Mouse (Mus musculus): ENCODE results near the gene Arhgef5. TPM values are rescaled to one million over a fixed set of nuclear protein-coding genes. Genes with fewer than 3 reads are reported as not detected.
A peak's percentile ranks its signal among the peaks of the same experiment; 100 is the strongest.
"Not testable (repeated sequence)": the region's sequence is repeated elsewhere in the genome, so short reads cannot be mapped to it uniquely, and the experiment has no call there.

Arhgef5 gene
- polyA plus RNA-seq (2014; fragmentation: Nextera tagmentation; extraction: Ambion mirVana): 9.8 TPM in 2 replicates

GRCm38 (mm10) chr6:43265363-43266041 lies at the start of gene Arhgef5:
Gene Arhgef5, plus strand, starts transcription at chr6:43265582.
- WGBS: 1% methylated on average over 19 of the region's 48 CpGs
- H3K4me1 ChIP-seq (ENCODE audit: control insufficient read depth, insufficient read depth, low read length): peaks cover 8% of the 10 kb centered on the region; the same call in 1 of the 2 replicates
- H3K36me3 ChIP-seq (ENCODE audit: control insufficient read depth, insufficient read depth, low read length): no peaks in the 10 kb centered on the region
- ATAC-seq (ENCODE audit: low read depth) (peak; percentile 88), DNase-seq (ENCODE audit: low spot score) (peak; percentile 68)
- H3K4me3 ChIP-seq (ENCODE audit: low read depth, low read length): peak within 1 kb of the TSS; percentile 65
- H3K9me3 ChIP-seq (ENCODE audit: control insufficient read depth, low read length): no peaks in the 10 kb centered on the region
- peak within 1 kb of the TSS; percentile 90 for H3K4me2 ChIP-seq (ENCODE audit: low read depth, low read length)
- peak within 1 kb of the TSS; percentile 39; the same call in 1 of the 2 replicates for H3K27ac ChIP-seq (replicated peaks; ENCODE audit: low read depth, low read length)
- 0 out of 2 replicates have a peak, but pooled peaks cover 3% of the 10 kb centered on the region for H3K27me3 ChIP-seq (replicated peaks; ENCODE audit: control insufficient read depth, insufficient read depth, low read length)
- peak within 1 kb of the TSS; percentile 78 for H3K9ac ChIP-seq (ENCODE audit: low read depth, low read length)

DNA sequence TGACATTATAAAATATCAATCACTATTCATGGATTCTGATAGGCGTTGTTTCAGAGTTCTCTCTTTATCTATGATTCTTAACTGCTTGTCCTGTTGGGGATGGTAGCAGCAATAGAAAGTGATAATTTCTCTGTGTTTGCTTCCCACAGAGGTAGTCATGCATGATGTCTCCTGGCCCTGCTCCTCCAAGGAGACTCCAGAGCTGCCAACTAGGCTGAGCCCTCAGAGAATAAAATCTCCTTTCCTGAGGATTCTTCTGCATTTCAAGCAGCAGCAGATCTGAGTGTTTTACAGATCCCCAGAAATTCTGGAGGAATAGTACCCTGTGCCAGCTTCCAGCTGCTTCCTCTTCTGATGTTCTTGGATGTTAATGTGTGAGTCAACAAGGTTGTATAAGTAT lies 34.1 kb upstream of the Arhgef5 start, which contains the start of gene Olfr47:
Gene Olfr47, plus strand, starts transcription at position 275 of the 400 bp plus-strand sequence.
- ATAC-seq (ENCODE audit: low read depth); H3K4me1 ChIP-seq (ENCODE audit: control insufficient read depth, insufficient read depth, low read length); H3K27me3 ChIP-seq (replicated peaks; ENCODE audit: control insufficient read depth, insufficient read depth, low read length); H3K4me2 ChIP-seq (ENCODE audit: low read depth, low read length); H3K9ac ChIP-seq (ENCODE audit: low read depth, low read length); H3K27ac ChIP-seq (replicated peaks; ENCODE audit: low read depth, low read length); H3K9me3 ChIP-seq (ENCODE audit: control insufficient read depth, low read length); H3K36me3 ChIP-seq (ENCODE audit: control insufficient read depth, insufficient read depth, low read length); H3K4me3 ChIP-seq (ENCODE audit: low read depth, low read length); DNase-seq (ENCODE audit: low spot score): not testable (repeated sequence)
- WGBS: 80% methylated on average over 1 of the region's 1 CpGs

GRCm38 (mm10) chr6:43242061-43242460 lies 23.3 kb upstream of the Arhgef5 start:
- ATAC-seq (ENCODE audit: low read depth): no peak
- Histone ChIP-seq H3K4me3 (ENCODE audit: low read depth, low read length) (no peak overlapping the region), H3K27ac (replicated peaks; ENCODE audit: low read depth, low read length) (no peak overlapping the region), H3K4me2 (ENCODE audit: low read depth, low read length) (no peak overlapping the region), H3K4me1 (ENCODE audit: control insufficient read depth, insufficient read depth, low read length) (no peaks in the 10 kb centered on the region), H3K9ac (ENCODE audit: low read depth, low read length) (no peak overlapping the region), H3K36me3 (ENCODE audit: control insufficient read depth, insufficient read depth, low read length) (no peaks in the 10 kb centered on the region), H3K9me3 (ENCODE audit: control insufficient read depth, low read length) (no peaks in the 10 kb centered on the region), H3K27me3 (replicated peaks; ENCODE audit: control insufficient read depth, insufficient read depth, low read length) (no peaks in the 10 kb centered on the region)
- peak; percentile 24 for DNase-seq (ENCODE audit: low spot score)
- 15% methylated on average over 4 of the region's 4 CpGs for WGBS

DNA sequence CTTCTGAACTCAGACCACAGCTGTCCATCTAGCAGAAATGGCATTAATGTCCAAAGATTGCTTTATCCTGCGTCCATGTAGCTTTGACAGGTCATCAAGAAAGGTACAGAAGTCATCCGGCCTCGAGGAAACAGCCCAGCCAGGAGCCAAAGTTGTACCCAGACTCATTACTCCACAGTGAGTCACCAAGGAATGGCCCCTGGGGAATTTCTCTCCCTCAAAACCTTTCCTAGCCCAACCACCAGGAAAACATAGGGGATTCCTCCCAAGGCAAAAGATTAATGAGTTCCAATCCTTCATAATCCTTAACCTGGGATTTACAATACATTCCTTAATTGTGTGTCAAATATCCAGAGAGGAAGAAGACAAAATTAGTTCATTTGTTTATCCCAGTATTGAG lies 18.0 kb upstream of the Arhgef5 start:
- no peaks in the 10 kb centered on the region for H3K9me3 ChIP-seq (ENCODE audit: control insufficient read depth, low read length)
- DNase-seq (ENCODE audit: low spot score) (no peak), ATAC-seq (ENCODE audit: low read depth) (no peak)
- 50% methylated on average over 3 of the region's 3 CpGs for WGBS
- H3K9ac ChIP-seq (ENCODE audit: low read depth, low read length): no peak overlapping the region
- no peaks in the 10 kb centered on the region for H3K27me3 ChIP-seq (replicated peaks; ENCODE audit: control insufficient read depth, insufficient read depth, low read length)
- no peaks in the 10 kb centered on the region for H3K36me3 ChIP-seq (ENCODE audit: control insufficient read depth, insufficient read depth, low read length)
- H3K4me3 ChIP-seq (ENCODE audit: low read depth, low read length): no peak overlapping the region
- H3K4me2 ChIP-seq (ENCODE audit: low read depth, low read length): no peak overlapping the region
- no peak overlapping the region for H3K27ac ChIP-seq (replicated peaks; ENCODE audit: low read depth, low read length)
- no peaks in the 10 kb centered on the region for H3K4me1 ChIP-seq (ENCODE audit: control insufficient read depth, insufficient read depth, low read length)

GRCm38 (mm10) chr6:43252994-43253393 lies 12.4 kb upstream of the Arhgef5 start:
- Histone ChIP-seq H3K4me3 (ENCODE audit: low read depth, low read length) (no peak overlapping the region), H3K36me3 (ENCODE audit: control insufficient read depth, insufficient read depth, low read length) (no peaks in the 10 kb centered on the region), H3K9ac (ENCODE audit: low read depth, low read length) (no peak overlapping the region), H3K27ac (replicated peaks; ENCODE audit: low read depth, low read length) (no peak overlapping the region), H3K27me3 (replicated peaks; ENCODE audit: control insufficient read depth, insufficient read depth, low read length) (no peaks in the 10 kb centered on the region), H3K9me3 (ENCODE audit: control insufficient read depth, low read length) (no peaks in the 10 kb centered on the region), H3K4me2 (ENCODE audit: low read depth, low read length) (no peak overlapping the region), H3K4me1 (ENCODE audit: control insufficient read depth, insufficient read depth, low read length) (no peaks in the 10 kb centered on the region)
- DNase-seq (ENCODE audit: low spot score) (no peak), ATAC-seq (ENCODE audit: low read depth) (no peak)
- 86% methylated on average over 1 of the region's 1 CpGs for WGBS

- DNase-seq (ENCODE audit: low spot score): peak; percentile 53
- Histone ChIP-seq H3K4me2 (ENCODE audit: low read depth, low read length) (no peak overlapping the region), H3K27ac (replicated peaks; ENCODE audit: low read depth, low read length) (no peak overlapping the region), H3K9me3 (ENCODE audit: control insufficient read depth, low read length) (no peaks in the 10 kb centered on the region), H3K4me3 (ENCODE audit: low read depth, low read length) (no peak overlapping the region), H3K36me3 (ENCODE audit: control insufficient read depth, insufficient read depth, low read length) (no peaks in the 10 kb centered on the region), H3K27me3 (replicated peaks; ENCODE audit: control insufficient read depth, insufficient read depth, low read length) (no peaks in the 10 kb centered on the region), H3K4me1 (ENCODE audit: control insufficient read depth, insufficient read depth, low read length) (no peaks in the 10 kb centered on the region), H3K9ac (ENCODE audit: low read depth, low read length) (no peak overlapping the region)
- ATAC-seq (ENCODE audit: low read depth): 0 out of 2 replicates have a peak, but pooled peaks have one; percentile 44
- WGBS: 72% methylated on average over 7 of the region's 7 CpGs
Observed at GRCm38 (mm10) chr6:43254193-43254926, 11.0 kb upstream of the Arhgef5 start.

GRCm38 (mm10) chr6:43260756-43261155 lies 4.6 kb upstream of the Arhgef5 start:
- no peaks in the 10 kb centered on the region for H3K4me1 ChIP-seq (ENCODE audit: control insufficient read depth, insufficient read depth, low read length)
- ATAC-seq (ENCODE audit: low read depth) (no peak), DNase-seq (ENCODE audit: low spot score) (no peak)
- H3K36me3 ChIP-seq (ENCODE audit: control insufficient read depth, insufficient read depth, low read length): no peaks in the 10 kb centered on the region
- 66% methylated on average over 2 of the region's 2 CpGs for WGBS
- H3K4me2 ChIP-seq (ENCODE audit: low read depth, low read length): no peak overlapping the region
- no peak overlapping the region for H3K27ac ChIP-seq (replicated peaks; ENCODE audit: low read depth, low read length)
- H3K9ac ChIP-seq (ENCODE audit: low read depth, low read length): no peak overlapping the region
- no peaks in the 10 kb centered on the region for H3K9me3 ChIP-seq (ENCODE audit: control insufficient read depth, low read length)
- 0 out of 2 replicates have a peak, but pooled peaks cover 3% of the 10 kb centered on the region for H3K27me3 ChIP-seq (replicated peaks; ENCODE audit: control insufficient read depth, insufficient read depth, low read length)
- no peak overlapping the region for H3K4me3 ChIP-seq (ENCODE audit: low read depth, low read length)

- no peaks in the 10 kb centered on the region for H3K36me3 ChIP-seq (ENCODE audit: control insufficient read depth, insufficient read depth, low read length)
- H3K9me3 ChIP-seq (ENCODE audit: control insufficient read depth, low read length): no peaks in the 10 kb centered on the region
- peaks cover 8% of the 10 kb centered on the region; the same call in 1 of the 2 replicates for H3K4me1 ChIP-seq (ENCODE audit: control insufficient read depth, insufficient read depth, low read length)
- 0 out of 2 replicates have a peak, but pooled peaks cover 3% of the 10 kb centered on the region for H3K27me3 ChIP-seq (replicated peaks; ENCODE audit: control insufficient read depth, insufficient read depth, low read length)
- peak overlapping the region; percentile 65 for H3K4me3 ChIP-seq (ENCODE audit: low read depth, low read length)
- H3K9ac ChIP-seq (ENCODE audit: low read depth, low read length): peak overlapping the region; percentile 78
- WGBS: 12% methylated on average over 8 of the region's 8 CpGs
- H3K27ac ChIP-seq (replicated peaks; ENCODE audit: low read depth, low read length): no peak overlapping the region; the same call in 1 of the 2 replicates
- peak overlapping the region; percentile 90 for H3K4me2 ChIP-seq (ENCODE audit: low read depth, low read length)
- no peak for ATAC-seq (ENCODE audit: low read depth)
- DNase-seq (ENCODE audit: low spot score): peak; percentile 47
Observed at GRCm38 (mm10) chr6:43266356-43266755, 974 bp downstream of the Arhgef5 start.
